Mouse (Mus musculus): ENCODE results near the gene Frmd7.

DNA sequence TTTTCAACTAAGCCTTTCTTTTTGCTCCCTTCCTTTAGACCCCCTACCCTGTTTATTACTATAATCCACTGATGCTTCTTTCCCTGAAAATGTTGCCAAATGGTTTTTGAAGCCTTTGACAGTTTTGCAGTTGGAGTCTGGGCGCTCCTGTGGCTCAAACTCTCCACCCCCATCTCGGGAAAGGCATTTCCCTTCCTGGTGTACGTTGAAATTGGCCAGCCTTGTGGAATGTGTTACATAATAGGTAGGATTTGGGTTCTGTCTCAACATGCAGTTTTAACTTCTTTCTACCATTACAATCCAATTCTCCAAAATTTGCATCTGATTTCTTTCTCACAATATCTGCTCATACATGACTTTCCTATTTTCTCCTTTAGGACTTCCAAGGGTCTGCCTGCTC, 23.8 kb downstream of the Frmd7 start:
- TF ChIP-seq POLR2AphosphoS2 (IDR thresholded peaks at IDR 0.05; ENCODE audit: low read depth, low read length) (no peak), TBP (conservative IDR thresholded peaks at IDR 0.05; ENCODE audit: low read depth, low read length) (no peak), ZMIZ1 (IDR thresholded peaks at IDR 0.05; ENCODE audit: low read depth, low read length) (no peak), CHD1 (IDR thresholded peaks at IDR 0.05; ENCODE audit: low read depth, low read length) (no peak), MAZ (IDR thresholded peaks at IDR 0.05; ENCODE audit: low read depth, low read length) (no peak), CTCF (conservative IDR thresholded peaks at IDR 0.05 in 1 of 2, IDR thresholded peaks at IDR 0.05 in 1 of 2; ENCODE audit: low read depth in 2 of 2, low read length in 2 of 2) (no peak), NELFE (IDR thresholded peaks at IDR 0.05; ENCODE audit: low read depth, low read length) (no peak), ZKSCAN1 (IDR thresholded peaks at IDR 0.05; ENCODE audit: borderline replicate concordance, low read depth, low read length) (no peak), POLR2A (IDR thresholded peaks at IDR 0.05; ENCODE audit: low read depth, low read length) (no peak), JUN (IDR thresholded peaks at IDR 0.05; ENCODE audit: insufficient read depth, low read depth, low read length) (no peak), KAT2A (IDR thresholded peaks at IDR 0.05; ENCODE audit: insufficient replicate concordance, low read length) (no peak), BHLHE40 (IDR thresholded peaks at IDR 0.05; ENCODE audit: low read depth, low read length) (no peak), MXI1 (IDR thresholded peaks at IDR 0.05; ENCODE audit: low read depth, low read length) (no peak)
